Mouse (Mus musculus) thymus, adult 18-20 months (tissue): ENCODE measurements around the gene Gpr143.
"Not testable (repeated sequence)": the region's sequence is repeated elsewhere in the genome, so short reads cannot be mapped to it uniquely, and the experiment has no call there.

Source experiments
- DNase-seq, 2 experiments: peaks; one replicate each; pipeline ENCODE4 v3.0.0; 2022; ENCODE audit warnings: mixed read lengths in 2 of 2

The Gpr143 gene

DNA sequence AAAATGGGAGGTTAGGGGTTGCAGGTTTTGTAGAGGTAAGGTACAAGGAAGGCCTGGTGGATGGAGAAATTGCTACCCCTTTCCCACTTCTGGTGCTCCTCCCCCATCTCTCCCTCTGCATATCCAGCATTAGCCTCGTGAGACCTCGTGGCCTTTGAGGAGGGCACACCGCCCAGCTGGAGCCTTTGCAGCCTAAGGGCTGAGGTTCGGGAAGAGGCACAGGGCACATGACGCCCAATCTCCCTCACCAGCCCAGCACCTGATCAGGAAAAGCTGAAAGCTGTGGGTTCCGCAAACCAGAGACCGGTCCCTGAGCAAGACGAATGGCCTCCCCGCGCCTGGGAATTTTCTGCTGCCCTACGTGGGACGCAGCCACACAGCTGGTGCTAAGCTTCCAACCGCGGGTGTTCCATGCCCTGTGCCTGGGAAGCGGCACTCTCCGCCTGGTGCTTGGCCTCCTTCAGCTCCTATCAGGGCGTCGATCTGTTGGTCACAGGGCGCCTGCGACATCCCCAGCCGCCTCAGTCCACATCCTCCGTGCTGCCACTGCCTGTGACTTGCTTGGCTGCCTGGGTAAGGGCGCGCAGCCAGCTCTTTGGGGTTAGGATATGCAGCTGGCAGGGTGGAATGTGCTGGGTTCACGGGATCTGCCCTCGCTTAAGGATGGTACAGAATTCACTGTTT is at the start of gene Gpr143:
Gpr143 (plus strand) TSS at position 202 of the 684 bp plus-strand sequence.
- DNase-seq = no peak

GRCm38 (mm10) chrX:152735283-152735682 is 46.4 kb upstream of the Gpr143 start:
- no peak for DNase-seq

DNA sequence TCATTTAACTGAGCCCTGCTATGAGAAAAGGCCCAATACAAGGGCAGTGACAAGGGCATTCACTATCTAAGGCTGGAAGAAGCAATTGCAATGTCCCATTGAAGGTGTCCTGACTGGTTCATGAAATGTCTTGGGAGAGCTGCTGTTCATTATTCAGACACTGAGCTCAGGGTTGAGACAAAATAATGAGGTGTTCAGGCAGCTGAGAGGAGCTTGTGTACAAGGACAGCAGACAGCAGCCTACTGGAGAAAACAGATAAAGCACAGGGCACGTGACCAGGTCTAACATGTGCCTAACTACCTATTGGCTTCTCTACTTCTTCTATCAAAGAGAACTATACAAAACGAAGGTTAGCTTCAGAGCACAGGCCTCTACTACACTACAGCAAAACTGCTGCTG is 43.5 kb upstream of the Gpr143 start:
- DNase-seq = no peak

GRCm38 (mm10) chrX:152738759-152739368 is 42.9 kb upstream of the Gpr143 start:
- no peak for DNase-seq

DNA sequence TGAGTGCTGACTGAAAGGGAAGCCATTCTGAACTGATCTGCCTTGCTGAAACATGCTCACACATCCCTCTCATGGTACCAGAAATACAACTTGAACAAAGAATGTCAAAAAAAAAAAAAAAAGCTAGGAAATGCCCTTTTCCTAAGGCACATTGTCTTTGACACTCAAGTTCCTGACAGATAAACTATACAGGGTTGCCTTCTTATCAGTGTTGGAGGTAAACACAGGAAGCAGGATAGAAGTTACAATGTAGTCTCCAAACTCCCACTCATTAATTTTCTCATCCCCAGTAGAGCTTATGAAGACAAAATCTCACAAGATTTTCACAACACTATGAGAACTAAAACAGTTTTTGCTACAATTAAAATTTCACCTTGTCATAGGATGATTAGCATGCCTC is 38.1 kb upstream of the Gpr143 start:
- no peak for DNase-seq

DNA sequence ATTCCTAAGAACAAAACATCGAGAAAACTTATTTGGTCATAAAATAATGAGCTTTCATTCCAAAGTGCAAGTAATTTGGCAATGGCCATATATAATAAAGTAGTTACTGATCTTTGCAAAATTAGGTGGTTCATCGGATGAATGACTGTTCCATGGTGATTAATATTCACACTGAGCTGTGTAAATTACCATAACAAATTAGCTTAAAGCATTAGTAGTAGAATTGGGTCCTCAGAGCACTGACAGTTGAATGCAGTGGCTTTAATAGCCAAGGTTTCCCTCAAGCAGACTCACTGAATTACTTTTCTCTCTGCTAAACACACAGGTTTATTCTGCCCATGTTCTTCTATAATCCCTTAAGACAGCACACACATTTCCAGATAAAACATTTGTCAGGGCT is 35.8 kb upstream of the Gpr143 start:
- no peak for DNase-seq

DNA sequence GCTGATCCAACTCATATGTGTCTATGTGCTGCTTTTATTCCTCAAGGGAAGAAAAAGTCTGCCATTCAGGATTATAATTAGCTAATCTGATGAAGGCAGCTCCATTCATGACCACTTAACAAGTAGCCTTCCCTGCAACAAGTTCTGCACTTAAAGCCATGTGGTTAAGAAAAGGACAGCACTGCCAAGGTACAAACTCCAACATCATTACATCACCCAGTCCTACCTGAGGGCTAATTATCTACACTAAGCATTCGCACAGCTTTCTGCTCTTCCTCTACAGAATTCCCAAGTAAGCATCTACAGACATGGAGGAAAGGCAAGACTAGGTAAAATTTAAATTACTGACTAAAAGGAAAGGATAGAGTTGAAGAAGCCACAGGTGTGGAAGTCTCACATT is 25.9 kb upstream of the Gpr143 start:
- DNase-seq = no peak

DNA sequence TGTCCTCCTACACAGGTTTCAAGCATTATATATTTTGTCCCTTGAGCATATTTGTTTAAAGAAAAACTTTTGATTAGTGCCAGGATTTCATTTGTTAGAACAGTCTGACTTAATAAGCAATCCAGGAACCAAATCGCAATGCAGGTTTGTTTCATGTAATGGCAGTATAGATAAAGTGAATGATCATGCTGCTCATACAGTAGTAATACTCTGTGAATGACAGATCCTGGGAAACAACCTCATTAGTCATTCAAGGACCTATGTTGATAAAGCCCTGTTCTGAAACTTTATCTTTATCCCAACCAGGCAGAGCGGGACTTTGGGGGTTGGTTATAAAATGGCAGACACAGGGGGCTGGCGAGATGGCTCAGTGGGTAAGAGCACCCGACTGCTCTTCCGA is 25.4 kb upstream of the Gpr143 start:
- no peak for DNase-seq

GRCm38 (mm10) chrX:152762437-152762836 is 19.3 kb upstream of the Gpr143 start:
- DNase-seq = no peak

DNA sequence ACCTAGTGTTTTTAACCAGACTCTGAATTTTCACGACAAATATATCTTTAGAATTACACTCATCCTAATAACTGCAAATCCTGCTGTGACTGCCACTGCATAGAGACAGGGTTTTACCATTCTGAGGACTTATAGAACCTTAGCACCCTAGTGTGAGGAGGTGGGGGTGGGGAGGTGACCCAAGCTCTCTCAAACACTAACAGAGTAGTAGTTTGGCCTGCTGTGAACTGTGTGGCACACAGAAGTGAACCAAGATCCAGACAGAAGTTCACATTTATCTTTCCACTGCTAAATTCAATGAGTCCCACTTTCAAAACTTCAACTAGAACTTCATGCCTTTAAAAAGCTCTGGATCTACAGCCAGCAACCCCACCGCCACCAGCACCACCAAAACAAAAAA is 18.9 kb upstream of the Gpr143 start:
- no peak for DNase-seq

DNA sequence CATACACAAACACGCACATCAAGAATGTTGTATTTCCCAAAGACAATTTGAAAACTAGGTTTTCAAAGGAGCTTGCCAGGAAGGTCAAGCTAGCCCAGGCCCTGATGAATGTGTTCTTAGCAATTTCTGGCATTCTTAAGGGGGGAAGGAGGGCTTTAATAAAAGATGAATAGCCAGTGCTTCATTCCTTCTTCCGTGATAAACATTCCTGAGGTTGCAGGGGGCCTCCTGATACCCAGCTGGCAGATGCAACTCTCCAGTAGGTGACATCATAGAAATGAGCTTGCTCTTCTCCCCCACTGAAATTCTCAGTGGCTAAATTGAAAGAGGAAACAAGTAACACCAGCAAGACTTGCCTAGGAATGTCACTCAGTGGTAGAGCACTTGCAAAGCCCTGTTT is 17.6 kb upstream of the Gpr143 start:
- no peak for DNase-seq

DNA sequence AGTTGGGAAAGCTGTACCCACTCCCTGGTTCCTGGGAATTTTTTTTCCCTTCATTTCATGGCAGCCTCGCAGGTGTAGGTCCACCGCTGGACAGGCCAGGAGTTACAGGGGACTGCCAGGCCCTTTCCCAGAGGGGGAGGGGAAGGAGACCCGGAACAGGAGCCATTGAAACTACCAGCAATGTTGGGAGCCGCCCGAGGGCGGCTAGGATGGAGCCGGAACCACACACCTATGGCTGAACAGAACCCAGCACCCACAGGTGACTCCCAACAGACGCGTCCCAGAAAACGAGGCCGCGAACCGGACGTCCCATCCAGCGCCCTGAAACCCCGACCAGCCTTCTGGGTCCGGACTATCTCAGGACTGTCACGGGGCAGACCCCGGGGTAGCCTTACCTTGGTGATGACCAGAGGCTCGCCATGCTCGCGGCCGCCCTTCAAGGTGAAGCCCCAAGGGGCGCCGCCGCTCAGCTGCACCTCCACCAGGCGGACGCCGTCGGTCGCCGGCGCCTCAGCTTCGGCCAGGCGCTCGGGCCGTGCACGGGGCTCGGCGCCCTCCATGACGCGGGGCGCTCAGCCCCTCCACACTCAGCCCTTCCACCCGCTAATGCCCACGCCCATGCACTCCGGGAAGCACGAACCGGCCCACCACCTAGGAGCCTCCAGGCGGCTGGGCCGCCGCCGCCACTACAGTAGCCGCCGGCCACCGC is 12.7 kb upstream of the Gpr143 start, which contains the start of gene Shroom2:
Shroom2 (minus strand) TSS at position 575 of the 709 bp plus-strand sequence.
- DNase-seq = no peak

DNA sequence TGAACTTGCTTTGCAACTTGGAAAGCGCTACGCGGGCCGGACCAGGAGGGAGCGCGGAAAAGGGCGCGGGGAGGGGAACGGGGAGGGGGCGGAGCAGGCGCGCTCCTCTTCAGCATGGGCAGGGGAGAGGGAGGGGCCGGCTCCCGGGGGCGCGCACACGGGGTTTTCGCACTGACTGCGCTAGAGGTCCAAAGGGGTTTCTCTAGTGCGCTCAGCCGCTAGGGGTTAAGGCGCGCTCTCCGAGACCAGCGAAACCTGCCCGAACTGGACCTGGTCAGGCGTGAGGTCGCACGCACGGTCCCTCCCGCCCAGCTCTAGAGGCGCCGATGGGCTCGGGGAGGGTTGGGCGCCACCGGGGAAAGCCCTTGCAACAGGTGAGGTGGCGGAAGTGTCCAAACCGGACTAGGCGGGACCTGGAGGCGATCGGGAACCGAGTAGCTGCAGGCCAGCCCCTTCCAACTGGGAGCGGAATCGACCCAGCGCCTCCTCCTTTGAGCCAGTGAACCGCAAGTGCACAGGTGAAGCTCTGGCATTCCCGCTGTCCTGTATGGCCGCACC is 12.0 kb upstream of the Gpr143 start:
- no peak for DNase-seq

- DNase-seq = no peak
Observed at GRCm38 (mm10) chrX:152788129-152788528, 6.4 kb downstream of the Gpr143 start.

DNA sequence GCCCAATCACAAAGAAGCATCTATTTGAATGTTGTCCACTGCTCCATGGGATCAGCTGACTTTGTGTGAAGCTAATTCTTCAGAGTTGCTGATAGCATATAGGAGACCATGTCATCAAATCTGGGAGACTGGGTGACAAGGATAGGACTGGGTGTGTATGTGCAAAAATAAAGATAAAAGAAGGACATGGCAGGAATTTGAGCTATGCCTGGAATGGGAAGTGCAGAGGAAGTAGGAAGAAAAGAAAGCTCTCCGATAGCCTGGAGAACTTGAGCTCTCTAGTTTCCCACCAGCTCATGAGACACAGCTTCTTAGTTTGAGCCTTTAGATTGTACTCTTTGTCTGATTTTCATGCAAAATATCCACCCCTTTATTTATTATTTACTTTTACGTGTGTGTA is 6.9 kb downstream of the Gpr143 start:
- no peak for DNase-seq

DNA sequence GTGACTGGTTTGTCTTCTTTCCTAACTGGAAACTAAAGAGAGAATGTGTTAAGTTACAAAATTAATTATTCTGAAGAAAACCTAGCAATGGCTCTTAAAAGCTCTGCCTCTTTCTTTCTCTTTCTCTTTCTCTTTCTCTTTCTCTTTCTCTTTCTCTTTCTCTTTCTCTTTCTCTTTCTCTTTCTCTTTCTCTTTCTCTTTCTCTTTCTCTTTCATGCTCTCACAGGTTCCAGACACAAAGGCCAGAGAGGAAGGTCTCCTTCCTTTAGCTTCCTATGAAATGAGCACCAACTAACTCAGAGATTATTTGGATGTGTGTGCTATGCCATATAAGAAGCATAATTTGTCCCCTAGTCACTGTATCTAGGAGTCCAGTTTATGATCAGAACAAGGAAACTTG is 23.6 kb downstream of the Gpr143 start:
- no peak for DNase-seq

DNA sequence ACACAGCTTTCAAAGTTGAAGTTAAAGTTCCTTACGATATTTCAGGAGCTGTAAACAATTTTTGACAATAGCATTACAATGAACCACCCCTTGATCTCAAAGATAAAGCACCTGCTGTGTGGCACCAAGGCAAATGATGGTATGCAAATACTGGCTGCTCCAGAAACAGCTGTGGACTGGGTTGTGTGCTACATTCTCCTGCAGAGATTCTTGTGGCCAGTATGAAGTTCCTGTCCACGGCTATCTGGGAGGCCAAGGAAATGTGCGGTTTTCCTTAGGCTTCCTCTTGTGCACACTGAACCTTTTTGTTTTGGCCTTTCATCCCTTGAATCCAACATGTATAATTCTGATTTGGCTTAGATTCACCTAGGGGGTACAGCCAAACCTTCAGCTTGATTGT is 31.6 kb downstream of the Gpr143 start:
- no peak for DNase-seq

DNA sequence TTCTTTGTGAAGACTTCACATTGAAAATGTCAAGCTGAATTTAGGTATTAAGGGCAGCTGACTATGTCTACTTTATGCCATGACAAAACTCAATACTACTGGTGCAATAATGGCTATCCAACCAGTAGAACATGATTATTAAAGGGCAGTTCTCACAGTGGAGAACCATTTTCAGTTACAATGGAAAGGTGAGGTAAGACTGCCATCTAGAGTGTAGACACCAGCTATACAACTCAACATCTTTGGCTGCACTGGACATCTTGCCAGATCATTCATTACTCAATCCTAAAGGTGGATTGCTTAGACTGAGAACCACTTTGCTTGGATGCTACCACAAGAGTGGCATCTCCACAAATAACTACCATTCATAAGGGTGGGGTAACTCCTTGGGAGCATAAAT is 37.3 kb downstream of the Gpr143 start:
- DNase-seq = no peak

- DNase-seq = not testable (repeated sequence)
Observed at GRCm38 (mm10) chrX:152831003-152831550, 49.4 kb downstream of the Gpr143 start.

DNA sequence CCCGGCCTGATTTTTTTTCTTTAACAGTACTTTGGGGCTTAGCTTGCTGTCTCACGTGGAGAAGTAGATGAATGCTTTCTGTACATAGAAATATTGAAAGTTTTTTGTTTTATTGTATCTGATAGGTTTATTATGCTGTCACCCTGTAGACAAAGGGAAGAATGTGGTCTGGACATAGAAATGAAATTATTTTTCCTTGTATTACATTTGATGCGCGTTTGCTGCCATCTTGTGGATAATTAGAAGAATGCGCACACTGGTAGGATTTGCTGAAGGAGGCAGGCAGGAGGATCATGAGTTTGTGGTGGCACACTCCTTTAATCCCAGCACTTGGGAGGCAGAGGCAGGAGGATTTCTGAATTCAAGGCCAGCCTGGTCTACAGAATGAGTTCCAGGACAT is 53.2 kb downstream of the Gpr143 start:
- DNase-seq = not testable (repeated sequence)

DNA sequence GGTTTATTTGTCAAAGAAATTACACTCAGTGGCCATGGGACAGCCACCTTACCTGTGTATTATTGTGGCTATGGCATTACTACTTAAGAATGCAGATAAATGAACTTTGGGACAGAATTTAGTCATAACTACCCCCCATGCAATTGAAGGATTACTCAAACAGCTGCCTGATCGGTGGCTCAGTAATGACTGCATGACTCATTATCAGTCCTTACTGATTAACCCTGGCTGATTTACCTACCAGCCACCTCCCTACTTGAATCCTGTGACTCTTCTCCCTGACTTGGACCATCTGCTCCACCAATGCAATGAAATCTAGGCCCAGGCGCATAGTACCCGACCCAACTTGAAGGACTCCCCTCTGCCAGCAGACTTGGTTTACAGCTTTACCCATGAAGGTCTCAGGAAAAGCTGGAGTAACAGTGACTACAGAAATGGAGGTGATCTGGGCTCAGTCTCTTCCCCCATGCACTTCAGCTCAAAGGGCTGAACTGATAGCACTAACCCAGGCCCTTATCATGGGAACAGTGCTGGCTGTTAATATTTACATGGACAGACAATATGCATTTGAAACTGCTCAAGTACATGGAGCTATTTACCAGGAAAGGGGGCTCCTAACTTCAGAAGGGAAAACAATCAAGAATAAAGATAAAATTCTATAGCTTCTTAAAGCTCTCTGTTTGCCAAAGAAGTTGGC is 73.5 kb downstream of the Gpr143 start:
- DNase-seq = no peak
